Mouse (Mus musculus) retina, embryonic 14.5 days (tissue): ENCODE results near the gene Tspan18.
A peak's percentile ranks its signal among the peaks of the same experiment; 100 is the strongest.

Experiments
- DNase-seq: peaks from one replicate; pipeline ENCODE4 v3.0.0-alpha.2; 2015; ENCODE audit warnings: low spot score

Gene Tspan18

GRCm38 (mm10) chr2:93291186-93291926 lies 42.9 kb downstream of the Tspan18 start:
- DNase-seq: no peak

DNA sequence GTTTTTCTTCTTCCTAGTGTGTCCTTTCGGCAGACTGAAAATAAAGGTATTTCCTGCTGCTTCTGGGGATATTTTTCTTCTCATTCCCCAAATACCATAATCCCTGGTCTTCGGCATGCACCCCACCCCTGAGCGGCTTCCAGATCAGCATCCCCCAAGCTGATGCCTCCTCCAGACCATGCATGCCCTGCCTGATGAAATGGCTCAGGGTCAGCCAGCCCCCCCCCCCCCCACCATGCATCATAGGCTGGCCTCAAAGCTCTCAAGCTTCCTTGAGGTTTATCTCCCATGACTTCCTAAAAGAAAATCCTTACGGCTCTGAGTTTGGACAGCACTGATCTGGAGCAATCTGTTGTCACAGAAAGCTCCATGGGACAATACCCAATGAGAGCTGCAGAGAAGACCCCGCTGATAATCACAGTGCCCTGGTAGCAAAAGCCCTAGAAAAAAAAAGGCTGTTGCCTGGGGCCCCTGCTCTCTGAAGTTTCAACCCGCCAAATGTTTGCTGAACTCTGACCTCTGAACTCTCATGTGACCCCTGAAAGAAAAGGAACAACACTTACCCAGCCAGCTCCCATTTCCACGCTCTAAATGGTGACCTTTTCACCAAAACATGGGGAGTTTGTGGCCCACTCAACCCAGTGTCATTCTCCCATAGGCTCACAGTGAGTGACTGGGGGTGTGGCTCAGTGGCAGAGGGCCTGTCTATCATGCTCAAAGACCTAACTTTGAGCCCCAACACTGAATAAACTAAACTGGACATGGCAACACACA lies 43.8 kb downstream of the Tspan18 start:
- peak; percentile 31 for DNase-seq

- DNase-seq: no peak
Measured at GRCm38 (mm10) chr2:93289161-93289560, 45.1 kb downstream of the Tspan18 start.

GRCm38 (mm10) chr2:93287348-93287747 lies 47.0 kb downstream of the Tspan18 start:
- peak; percentile 64 for DNase-seq

DNA sequence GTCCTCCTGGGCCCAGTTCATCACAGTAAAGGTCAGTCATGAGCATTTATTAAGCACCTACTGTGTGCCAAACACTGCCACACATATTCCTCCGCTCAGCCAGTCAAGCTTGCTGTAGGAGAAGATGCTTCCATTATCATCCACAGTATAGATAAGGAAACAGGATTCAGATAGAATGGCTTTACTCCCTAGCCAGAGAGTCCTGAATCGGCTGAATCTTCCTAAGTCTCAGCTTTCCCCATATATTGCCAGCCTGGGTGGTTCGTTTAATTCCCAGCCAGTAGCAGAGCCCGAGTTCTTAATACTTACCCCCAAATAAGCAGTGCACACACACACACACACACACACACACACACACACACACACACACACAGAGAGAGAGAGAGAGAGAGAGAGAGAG lies 47.6 kb downstream of the Tspan18 start:
- no peak for DNase-seq

DNA sequence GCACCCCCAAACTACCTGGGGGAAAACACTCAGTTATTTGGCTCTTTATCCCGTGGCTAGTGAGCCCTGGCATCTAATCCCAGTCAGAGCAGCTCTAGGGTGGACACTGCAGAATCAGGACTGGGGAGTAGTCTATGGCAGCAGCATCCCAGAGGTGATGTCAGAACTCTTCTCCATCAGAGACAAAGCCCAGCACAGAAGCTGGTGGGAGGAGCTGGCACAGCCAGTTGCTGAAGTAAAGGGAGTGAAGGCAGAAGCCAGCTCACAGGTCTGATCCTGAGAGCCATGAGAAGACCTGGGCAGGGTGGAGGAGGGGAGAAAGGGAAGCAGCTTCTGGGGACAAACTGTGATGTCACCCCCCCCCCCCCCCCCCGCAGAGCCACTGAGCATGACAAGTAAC lies 48.0 kb downstream of the Tspan18 start:
- DNase-seq: peak; percentile 42

GRCm38 (mm10) chr2:93285842-93286241 lies 48.5 kb downstream of the Tspan18 start:
- DNase-seq: peak; percentile 61

- no peak for DNase-seq
Measured at GRCm38 (mm10) chr2:93284625-93285024, 49.7 kb downstream of the Tspan18 start.

DNA sequence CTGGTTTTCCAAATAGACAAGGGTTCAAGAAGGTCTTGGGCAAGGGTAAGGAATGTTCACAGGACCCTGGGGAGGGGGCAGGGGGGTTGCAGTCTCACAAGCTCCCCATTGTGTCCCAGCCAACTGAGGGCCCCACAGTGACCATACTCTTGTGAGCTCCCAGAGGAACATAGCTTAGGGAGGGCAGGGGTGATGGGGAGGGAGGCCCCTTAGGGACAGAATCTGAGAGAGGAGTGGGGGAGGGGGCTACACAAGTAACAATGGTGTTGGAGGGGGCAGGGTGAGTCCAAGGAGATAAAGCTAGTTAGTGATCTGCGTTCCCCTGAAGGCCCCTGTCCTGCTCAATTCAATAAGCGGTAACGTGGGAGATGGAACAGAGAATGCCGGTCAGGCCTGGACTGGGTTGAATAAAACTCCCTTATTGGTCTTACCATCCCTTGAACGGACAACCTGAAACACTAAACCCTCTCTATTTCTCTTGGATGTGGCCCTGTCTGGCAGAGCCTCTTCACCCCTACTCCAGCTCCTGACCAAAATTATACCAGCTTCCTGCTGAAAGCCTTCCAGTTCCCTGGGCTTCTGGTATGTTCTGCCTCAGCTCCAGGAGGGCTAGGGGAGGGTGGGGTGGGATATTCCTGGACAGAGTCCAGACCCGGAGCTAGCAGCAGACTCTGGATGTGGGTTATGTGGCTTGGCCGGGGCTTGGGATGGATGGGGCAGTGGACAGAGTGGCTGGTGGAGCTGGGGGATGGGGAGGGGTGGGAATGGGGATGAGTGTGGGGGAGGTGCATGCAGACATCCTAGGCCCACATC lies 50.6 kb downstream of the Tspan18 start:
- DNase-seq: peak; percentile 76

DNA sequence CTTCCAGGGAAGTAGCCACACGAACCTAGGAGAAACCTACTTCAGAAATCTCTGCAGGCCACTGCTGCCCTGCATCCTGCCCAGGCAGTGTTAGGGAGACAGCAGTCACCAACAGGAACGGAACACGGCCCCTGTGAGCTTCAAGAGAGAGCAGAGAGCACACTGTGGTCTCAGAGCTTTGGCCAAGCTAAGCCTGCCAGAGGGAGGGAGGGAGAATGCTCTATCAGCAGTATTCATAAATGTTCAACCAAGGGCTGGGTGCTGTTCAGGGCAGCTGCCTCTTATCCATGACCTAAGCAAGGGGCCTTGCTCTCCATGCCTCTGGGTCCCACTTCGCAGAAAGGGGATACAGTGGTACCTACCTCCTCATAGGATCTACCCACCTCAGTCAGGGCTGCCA lies 51.7 kb downstream of the Tspan18 start:
- no peak for DNase-seq

GRCm38 (mm10) chr2:93281466-93281865 lies 52.8 kb downstream of the Tspan18 start:
- DNase-seq: no peak

DNA sequence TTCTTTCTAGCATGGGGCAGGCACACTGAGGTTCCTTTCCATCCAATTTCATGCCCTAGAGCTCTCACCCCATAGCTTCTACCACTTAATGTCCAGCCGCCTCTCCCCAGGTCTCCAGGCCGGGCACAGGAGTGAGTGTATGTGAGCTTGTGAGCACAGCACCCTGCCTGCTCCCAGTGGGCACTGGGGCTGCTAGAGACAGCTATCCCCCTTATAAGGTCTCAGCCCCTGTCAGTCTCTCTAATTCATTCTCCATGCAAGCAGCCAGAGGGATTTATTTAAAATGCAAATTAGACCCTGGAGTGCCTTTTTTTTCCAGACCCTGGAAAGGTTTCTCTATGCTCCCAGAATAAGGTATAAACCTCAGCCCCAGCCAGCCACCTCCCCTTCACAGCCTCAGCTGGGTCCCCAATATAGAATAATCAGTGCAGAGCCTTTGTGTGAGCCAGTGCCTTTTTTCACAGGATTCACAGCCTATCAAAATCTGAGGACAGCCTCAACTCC lies 54.1 kb downstream of the Tspan18 start:
- DNase-seq: no peak

GRCm38 (mm10) chr2:93278181-93278975 lies 55.9 kb downstream of the Tspan18 start:
- peak; percentile 63 for DNase-seq

DNA sequence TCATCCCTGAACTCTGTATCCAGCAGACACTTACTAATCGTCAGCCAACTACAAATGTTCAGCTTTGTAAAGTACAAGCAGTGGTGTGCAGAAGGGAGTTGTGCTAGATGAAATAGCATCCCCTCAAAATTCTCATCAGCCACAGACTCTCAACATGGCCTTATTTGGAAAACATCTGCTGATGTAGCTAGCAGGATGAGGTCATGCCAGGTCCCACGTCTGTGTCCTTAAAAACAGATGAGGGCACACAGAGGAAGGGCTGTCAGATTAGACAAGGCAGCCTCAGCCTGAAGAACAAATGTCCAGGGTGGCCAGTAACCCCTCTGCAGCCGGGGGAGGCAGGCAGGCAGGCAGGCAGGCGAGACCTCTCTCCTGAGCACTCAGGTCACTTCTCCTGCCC lies 56.8 kb downstream of the Tspan18 start:
- DNase-seq: no peak

DNA sequence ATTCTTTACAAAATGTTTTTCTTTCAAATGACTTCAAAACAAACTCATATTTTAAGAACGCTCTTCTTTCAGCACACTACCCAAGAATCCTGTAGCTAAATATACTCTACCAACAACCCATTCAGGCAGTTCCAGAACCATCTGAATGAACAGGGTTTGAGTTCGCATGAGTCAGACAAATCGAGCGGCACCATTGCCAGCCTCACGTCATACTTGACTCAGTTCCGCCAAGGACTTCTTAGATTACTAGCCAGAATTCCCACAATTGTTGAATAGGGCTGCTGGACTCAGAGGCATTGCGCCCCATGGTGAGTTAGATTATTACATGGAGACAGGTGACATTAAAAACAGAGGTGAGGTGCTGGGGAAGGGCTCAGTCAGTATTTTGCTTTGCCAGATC lies 58.3 kb downstream of the Tspan18 start:
- no peak for DNase-seq

DNA sequence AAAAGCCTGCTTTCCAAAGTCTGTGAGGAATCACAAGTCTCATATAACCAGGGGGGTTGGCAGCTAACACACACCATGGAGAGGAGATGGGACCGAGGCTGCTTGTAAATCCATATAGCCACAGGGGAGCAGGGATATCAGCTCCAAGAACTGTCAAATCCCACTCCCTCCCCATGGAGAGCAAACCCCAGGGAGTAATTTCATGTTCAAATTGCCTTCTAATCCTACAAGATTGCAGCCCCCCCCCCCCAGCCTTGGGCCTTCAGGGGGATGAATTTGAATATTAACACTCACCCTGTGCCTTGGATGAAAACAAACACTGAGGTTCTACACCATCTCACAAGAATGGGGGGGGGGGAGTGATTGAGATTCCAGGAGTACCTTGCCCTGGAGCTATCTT lies 60.4 kb downstream of the Tspan18 start:
- no peak for DNase-seq

DNA sequence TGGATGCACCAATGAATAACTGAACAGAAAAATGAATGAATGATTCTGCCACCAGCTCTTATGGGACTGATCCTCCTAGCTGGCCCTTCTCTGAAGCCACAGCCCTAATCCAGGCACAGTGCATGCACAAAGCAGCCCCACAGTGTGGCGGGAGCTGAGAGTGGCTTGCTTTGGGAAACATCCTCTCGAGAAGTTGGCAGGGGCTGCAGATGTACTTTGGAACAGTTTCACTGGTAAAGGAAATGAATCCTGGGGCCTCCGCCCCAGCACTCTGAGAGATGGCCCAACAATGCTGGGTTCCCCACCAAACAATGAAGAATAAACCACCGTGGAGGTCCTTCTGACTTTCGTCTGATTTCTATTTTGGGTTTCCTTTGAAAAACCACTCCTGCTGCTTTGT lies 64.2 kb downstream of the Tspan18 start:
- no peak for DNase-seq

- DNase-seq: peak; percentile 31
Measured at GRCm38 (mm10) chr2:93269611-93270010, 64.7 kb downstream of the Tspan18 start.

DNA sequence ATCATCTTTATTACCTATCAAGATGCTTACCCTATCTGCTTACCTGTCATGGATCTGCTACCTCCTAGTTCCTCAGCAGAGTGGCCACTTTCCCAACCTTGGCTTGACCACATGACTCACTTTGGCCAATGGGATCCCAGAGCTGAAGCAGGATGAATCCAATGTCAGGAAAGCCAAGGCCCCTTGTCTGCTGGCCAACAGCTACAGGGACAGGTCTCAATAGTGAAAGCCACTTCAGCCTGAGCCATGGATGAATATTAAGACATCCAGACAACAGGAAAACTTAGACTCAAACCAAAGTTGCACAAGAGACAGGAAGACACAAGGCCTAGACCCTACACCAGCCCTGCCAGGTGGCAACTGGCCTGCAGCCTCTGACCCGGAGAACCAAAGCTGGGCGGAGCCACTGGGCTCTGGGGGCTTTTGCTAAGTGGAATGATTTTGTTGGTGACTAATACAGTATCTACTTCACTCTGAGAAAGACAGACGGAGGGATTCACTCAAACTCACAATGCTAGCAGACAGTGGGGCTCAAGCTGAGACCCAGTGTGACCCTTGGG lies 65.5 kb downstream of the Tspan18 start:
- DNase-seq: no peak

DNA sequence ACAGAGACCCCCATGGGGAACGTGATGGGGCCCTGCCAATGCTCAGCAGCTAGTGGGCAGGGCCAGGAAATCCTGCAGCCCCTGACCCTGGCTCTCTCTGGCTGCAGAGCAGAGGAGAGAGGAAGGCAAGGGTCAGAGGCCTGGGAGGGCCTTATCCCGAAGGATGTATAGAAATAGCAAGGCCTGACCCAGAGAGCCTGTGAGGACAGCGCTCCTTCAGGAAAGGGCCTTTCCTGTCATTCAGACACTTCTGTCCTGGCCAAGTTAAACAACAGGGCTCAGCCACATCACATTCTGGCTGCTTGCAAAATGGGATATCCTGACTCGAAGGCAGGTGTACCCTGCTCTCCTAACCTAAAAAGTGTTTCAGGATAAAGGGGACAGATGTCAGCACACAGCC lies 66.5 kb downstream of the Tspan18 start:
- DNase-seq: no peak

DNA sequence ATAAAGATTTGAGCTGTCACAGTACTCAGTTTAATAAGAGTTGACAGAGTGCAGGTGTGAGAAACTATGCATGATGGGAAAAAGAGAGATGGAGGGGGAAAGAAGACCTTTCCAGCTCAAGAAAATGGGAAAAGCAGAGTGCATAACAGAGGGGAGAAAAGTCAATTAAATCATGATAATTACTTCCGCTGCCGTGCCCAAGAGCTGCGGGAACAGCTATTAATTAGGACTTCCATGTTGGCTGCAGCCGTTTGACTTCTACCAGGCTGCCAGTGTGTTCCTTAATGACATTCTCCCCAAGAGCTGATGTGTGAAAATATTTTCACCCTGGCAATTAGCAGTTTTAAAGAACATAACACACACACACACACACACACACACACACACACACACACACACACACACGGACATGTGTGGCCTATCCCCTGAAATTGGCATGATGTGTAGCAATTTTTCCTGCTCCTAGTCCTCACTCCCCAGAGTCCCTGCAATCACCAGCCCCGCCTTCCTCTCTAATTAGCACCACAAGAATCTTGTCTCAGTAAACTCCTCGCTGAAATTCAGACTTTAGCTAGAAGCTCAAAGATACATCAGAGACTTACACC lies 67.6 kb downstream of the Tspan18 start:
- DNase-seq: peak; percentile 53
